Mouse (Mus musculus): ENCODE data around the gene Smim13.
"Not testable (repeated sequence)": the region's sequence is repeated elsewhere in the genome, so short reads cannot be mapped to it uniquely, and the experiment has no call there.

Gene Smim13

GRCm38 (mm10) chr13:41238035-41238804 lies 11.4 kb upstream of the Smim13 start:
- no peak for DNase-seq (ENCODE audit: extremely low spot score)

GRCm38 (mm10) chr13:41238805-41239130 lies 10.9 kb upstream of the Smim13 start:
- DNase-seq (ENCODE audit: extremely low spot score): peak; percentile 54

- no peak for DNase-seq (ENCODE audit: extremely low spot score)
These were observed 8.1 kb upstream of the Smim13 start for GRCm38 (mm10) chr13:41241557-41241956.

- no peak for DNase-seq (ENCODE audit: extremely low spot score)
These were observed 5.3 kb upstream of the Smim13 start for GRCm38 (mm10) chr13:41244306-41244830.

- no peak for DNase-seq (ENCODE audit: extremely low spot score)
These were observed 708 bp upstream of the Smim13 start for GRCm38 (mm10) chr13:41248751-41249520.

- DNase-seq (ENCODE audit: extremely low spot score): no peak
These were observed 806 bp downstream of the Smim13 start for GRCm38 (mm10) chr13:41250318-41250981.

GRCm38 (mm10) chr13:41251232-41251631 lies 1.6 kb downstream of the Smim13 start:
- DNase-seq (ENCODE audit: extremely low spot score): not testable (repeated sequence)

GRCm38 (mm10) chr13:41251667-41252066 lies 2.0 kb downstream of the Smim13 start:
- DNase-seq (ENCODE audit: extremely low spot score): no peak

GRCm38 (mm10) chr13:41252141-41252540 lies 2.5 kb downstream of the Smim13 start:
- no peak for DNase-seq (ENCODE audit: extremely low spot score)

- DNase-seq (ENCODE audit: extremely low spot score): no peak
These were observed 3.1 kb downstream of the Smim13 start for GRCm38 (mm10) chr13:41252736-41253135.

GRCm38 (mm10) chr13:41256126-41256525 lies 6.5 kb downstream of the Smim13 start:
- no peak for DNase-seq (ENCODE audit: extremely low spot score)

GRCm38 (mm10) chr13:41256962-41257361 lies 7.3 kb downstream of the Smim13 start:
- DNase-seq (ENCODE audit: extremely low spot score): no peak

GRCm38 (mm10) chr13:41257851-41258250 lies 8.2 kb downstream of the Smim13 start:
- no peak for DNase-seq (ENCODE audit: extremely low spot score)

GRCm38 (mm10) chr13:41261617-41262016 lies 12.0 kb downstream of the Smim13 start:
- not testable (repeated sequence) for DNase-seq (ENCODE audit: extremely low spot score)

GRCm38 (mm10) chr13:41263304-41264006 lies 13.8 kb downstream of the Smim13 start:
- DNase-seq (ENCODE audit: extremely low spot score): no peak

GRCm38 (mm10) chr13:41267827-41268408 lies 18.3 kb downstream of the Smim13 start:
- peak; percentile 10 for DNase-seq (ENCODE audit: extremely low spot score)

- DNase-seq (ENCODE audit: extremely low spot score): no peak
These were observed 24.4 kb downstream of the Smim13 start, which contains the start of gene Gm17364 for GRCm38 (mm10) chr13:41273927-41274650. Gene Gm17364 (minus strand): TSS chr13:41273977.

- no peak for DNase-seq (ENCODE audit: extremely low spot score)
These were observed 31.1 kb downstream of the Smim13 start for GRCm38 (mm10) chr13:41280696-41281095.

- peak; percentile 47 for DNase-seq (ENCODE audit: extremely low spot score)
These were observed 33.6 kb downstream of the Smim13 start for GRCm38 (mm10) chr13:41283256-41283655.

- no peak for DNase-seq (ENCODE audit: extremely low spot score)
These were observed 35.8 kb downstream of the Smim13 start for GRCm38 (mm10) chr13:41285448-41285847.

- no peak for DNase-seq (ENCODE audit: extremely low spot score)
These were observed 36.6 kb downstream of the Smim13 start for GRCm38 (mm10) chr13:41286285-41286684.

All from embryo, embryonic 9.5 days (tissue).